ENCODE assay signal across 9 mouse cellular contexts in the genomic region with DNA sequence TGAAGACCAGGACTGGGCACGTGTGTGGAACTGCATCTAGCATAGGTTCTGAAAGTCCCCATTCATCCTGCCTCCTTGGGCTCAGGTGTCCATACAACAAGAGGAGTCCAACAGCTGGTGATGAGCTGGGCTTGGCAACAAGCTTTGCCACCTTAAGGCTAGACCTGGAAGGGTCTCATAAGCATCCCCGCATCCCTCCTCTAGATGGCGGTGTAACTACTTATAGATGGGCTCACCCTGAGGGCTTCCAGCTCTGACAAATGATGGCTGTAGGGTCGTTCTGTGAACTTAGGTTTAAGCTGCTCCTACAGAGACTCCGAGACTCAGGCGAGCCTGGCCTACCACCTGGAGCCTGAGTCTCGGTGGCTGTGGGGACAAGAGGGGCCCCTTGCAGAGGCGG. TPM values are rescaled to one million over a fixed set of nuclear protein-coding genes. Genes with fewer than 3 reads are reported as not detected.
A peak's percentile ranks its signal among the peaks of the same experiment; 100 is the strongest.
DNase-seq lines count a peak whose midpoint lies in the region; ATAC-seq and TF ChIP-seq lines count a peak whose summit lies in the region.
"Had no signal": no experiment of that assay in that cellular context is flagged by ENCODE, and none has a peak within 500 bp of the region (broad histone marks: within the 10 kb centered on the region; RNA-seq: fewer than 3 reads in every experiment).

No protein-coding gene starts in this region.

- H3K4me1 ChIP-seq in cortical plate, adult 2 months (ENCODE audit: control insufficient read depth, insufficient read depth, low read length), result no peaks in the 10 kb centered on the region; the same call in 1 of the 2 replicates
- H3K4me1 ChIP-seq in midbrain, embryonic 14.5 days (ENCODE audit: control insufficient read depth, insufficient read depth, low read length), result peaks cover 10% of the 10 kb centered on the region

- H3K27me3 ChIP-seq in midbrain, embryonic 14.5 days (ENCODE audit: control insufficient read depth, insufficient read depth, low read length), result no peaks in the 10 kb centered on the region
- H3K27me3 ChIP-seq: liver, embryonic 13.5 days had no signal

- peak; percentile 46 for TF ChIP-seq CTCF in cortical plate, adult 2 months (IDR thresholded peaks at IDR 0.05; ENCODE audit: extremely low read depth, insufficient read depth, low read length)

- H3K27ac ChIP-seq in cortical plate, adult 2 months (ENCODE audit: insufficient read depth, low read length), result no peak overlapping the region
- no peak overlapping the region for H3K27ac ChIP-seq in midbrain, embryonic 14.5 days (replicated peaks; ENCODE audit: low read depth, low read length)
- H3K27ac ChIP-seq: liver, embryonic 13.5 days had no signal

- peak; percentile 41 for DNase-seq in adrenal gland, postnatal 14 days
- DNase-seq in adrenal gland, adult 8-10 months, result no peak
- DNase-seq in left cerebral cortex, postnatal 4 days, result peak; percentile 66
- DNase-seq in left cerebral cortex, postnatal 10 days (ENCODE audit: extremely low spot score in 1 of 2, low spot score in 2 of 2), result no peak
- peak; percentile 66 for DNase-seq in midbrain, embryonic 14.5 days
- DNase-seq in urinary bladder, postnatal 14 days (ENCODE audit: low spot score), result no peak
- no peak for DNase-seq in adrenal gland, postnatal 4 days (ENCODE audit: low spot score in 2 of 2)
- DNase-seq: liver, embryonic 13.5 days had no signal

- H3K9ac ChIP-seq in midbrain, embryonic 14.5 days (replicated peaks; ENCODE audit: low read length), result no peak overlapping the region
- H3K9ac ChIP-seq: liver, embryonic 13.5 days had no signal

- peak; percentile 24; the same call in 1 of the 2 replicates for ATAC-seq in midbrain, embryonic 14.5 days (ENCODE audit: low FRiP score, low TSS enrichment)

- peaks cover 18% of the 10 kb centered on the region for H3K36me3 ChIP-seq in midbrain, embryonic 14.5 days (ENCODE audit: control insufficient read depth, insufficient read depth, low read length)

- 25% methylated on average over 8 of the region's 8 CpGs for WGBS in midbrain, embryonic 14.5 days

- TF ChIP-seq POLR2A in cortical plate, adult 2 months (IDR thresholded peaks at IDR 0.05; ENCODE audit: extremely low read depth, insufficient read depth, low read length), result no peak

- intact Hi-C loops in left cerebral cortex, postnatal 4 days (cut with DNase I), result no loop called here
- intact Hi-C loops in left cerebral cortex, postnatal 10 days (cut with DNase I), result no loop called here

- H3K9me3 ChIP-seq in midbrain, embryonic 14.5 days (ENCODE audit: control insufficient read depth, low read length), result no peaks in the 10 kb centered on the region
- H3K9me3 ChIP-seq: liver, embryonic 13.5 days had no signal

- no peak overlapping the region for H3K4me2 ChIP-seq in midbrain, embryonic 14.5 days (ENCODE audit: low read length)
- H3K4me2 ChIP-seq: liver, embryonic 13.5 days had no signal

- no peak overlapping the region for H3K4me3 ChIP-seq in cortical plate, adult 2 months (ENCODE audit: insufficient read depth, low read length)
- no peak overlapping the region for H3K4me3 ChIP-seq in midbrain, embryonic 14.5 days (replicated peaks; ENCODE audit: low read depth, low read length)
- H3K4me3 ChIP-seq: liver, embryonic 13.5 days had no signal

RNA-seq across cellular contexts. Expression of a gene that starts 3.0 kb away (rescaled TPM):
- 1.7 and 1.9 TPM in 2 replicates for total RNA-seq in adrenal gland, postnatal 14 days (2021)
- total RNA-seq in adrenal gland, adult 8-10 months (2022), result 1 to 10 TPM; 2.7 to 3.9 (median 3.3) TPM
- 1 to 10 TPM; 1.9 to 2.2 TPM for total RNA-seq in left cerebral cortex, postnatal 4 days (2021)
- 1 to 10 TPM; 1.1 to 1.3 TPM for total RNA-seq in left cerebral cortex, postnatal 10 days (2021)
- 0.73 and 0.83 TPM in 2 replicates for polyA plus RNA-seq in cortical plate, adult 2 months (2012; rRNA removed)
- polyA plus RNA-seq in midbrain, embryonic 14.5 days (2014; fragmentation: Nextera tagmentation; extraction: Ambion mirVana), result 1.9 and 2.7 TPM in 2 replicates
- 1 to 10 TPM; 3.6 to 4.9 TPM for total RNA-seq in adrenal gland, postnatal 4 days (2021)

Comparison
In these comparisons a context has a peak if more than half of its experiments do, and no peak if none do; other contexts are left out.
1. DNase-seq: peak in adrenal gland, postnatal 14 days (single experiment), left cerebral cortex, postnatal 4 days (single experiment) and midbrain, embryonic 14.5 days (single experiment); none in adrenal gland, adult 8-10 months (single experiment), left cerebral cortex, postnatal 10 days (0 of 2), urinary bladder, postnatal 14 days (single experiment) and adrenal gland, postnatal 4 days (0 of 2).